Comparison of ENCODE assay signal across 12 mouse cellular contexts in the genomic region with DNA sequence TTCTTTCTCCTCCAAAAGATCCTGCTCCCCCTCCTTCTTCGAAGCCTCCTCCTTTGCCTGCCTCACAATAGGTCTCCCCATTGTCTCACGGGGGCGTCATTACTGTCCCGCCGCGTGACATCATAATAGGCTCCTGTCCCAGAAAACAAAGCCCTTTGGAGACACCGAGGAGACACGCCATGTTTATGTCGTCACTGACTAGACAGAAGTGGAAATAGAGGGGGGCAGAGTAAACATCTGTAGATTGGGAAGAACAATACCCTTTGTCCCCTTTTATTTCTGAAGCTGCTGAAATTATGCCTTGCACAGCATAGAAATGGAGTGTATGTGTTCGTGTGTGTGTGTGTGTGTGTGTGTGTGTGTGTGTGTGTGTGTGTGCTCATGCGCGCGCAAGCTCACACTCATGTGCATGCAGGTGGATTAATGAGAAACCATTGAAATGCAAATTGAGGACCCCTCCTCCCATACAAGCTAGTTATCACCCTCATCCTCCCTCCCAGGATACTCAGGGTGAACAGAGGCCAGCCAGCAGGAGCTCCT.
DNase-seq lines count a peak whose midpoint lies in the region; ATAC-seq and TF ChIP-seq lines count a peak whose summit lies in the region.
"Had no signal": no experiment of that assay in that cellular context is flagged by ENCODE, and none has a peak within 500 bp of the region (broad histone marks: within the 10 kb centered on the region; RNA-seq: fewer than 3 reads in every experiment).

No protein-coding gene starts in this region.

- H3K4me2 ChIP-seq in embryonic facial prominence, embryonic 14.5 days (ENCODE audit: low read depth, low read length), result 0 out of 2 replicates have a peak overlapping the region, but pooled peaks have one; percentile 12
- peak overlapping the region; percentile 35 for H3K4me2 ChIP-seq in hindbrain, postnatal 0 days (ENCODE audit: low read depth, low read length)

- no peaks in the 10 kb centered on the region for H3K9me3 ChIP-seq in embryonic facial prominence, embryonic 14.5 days (ENCODE audit: control insufficient read depth, low read length)
- H3K9me3 ChIP-seq in hindbrain, postnatal 0 days (ENCODE audit: low read length), result no peaks in the 10 kb centered on the region

- no peak for TF ChIP-seq POLR2A in olfactory bulb, adult 2 months (IDR thresholded peaks at IDR 0.05; ENCODE audit: insufficient read depth, low read depth, low read length)
- TF ChIP-seq POLR2A in heart, adult 2 months (IDR thresholded peaks at IDR 0.05; ENCODE audit: insufficient read depth, low read depth, low read length), result no peak

- no peaks in the 10 kb centered on the region for H3K36me3 ChIP-seq in embryonic facial prominence, embryonic 14.5 days (ENCODE audit: control insufficient read depth, insufficient read depth, low read length)
- H3K36me3 ChIP-seq in hindbrain, postnatal 0 days (ENCODE audit: insufficient read depth, low read length), result no peaks in the 10 kb centered on the region
- H3K36me3 ChIP-seq in heart, adult 2 months (ENCODE audit: control insufficient read depth, insufficient read depth, low read length), result no peaks in the 10 kb centered on the region

- H3K27ac ChIP-seq in left cerebral cortex, adult 2 months, result peak overlapping the region; percentile 63
- H3K27ac ChIP-seq in embryonic facial prominence, embryonic 14.5 days (replicated peaks; ENCODE audit: low read depth, low read length), result no peak overlapping the region
- H3K27ac ChIP-seq in hindbrain, postnatal 0 days, result peak overlapping the region; percentile 59; the same call in 1 of the 2 replicates
- peak overlapping the region; percentile 98 for H3K27ac ChIP-seq in olfactory bulb, adult 2 months (ENCODE audit: insufficient read depth, low read depth, low read length)
- H3K27ac ChIP-seq in heart, adult 2 months, result no peak overlapping the region
- H3K27ac ChIP-seq: liver, embryonic 14.5 days had no signal

- intact Hi-C loops in left cerebral cortex, adult 2 months (cut with DNase I), result no loop called here
- intact Hi-C loops in left cerebral cortex, postnatal 10 days (cut with DNase I), result no loop called here
- intact Hi-C loops in heart, adult 2 months (cut with DNase I), result no loop called here

- whole genome bisulfite sequencing in embryonic facial prominence, embryonic 14.5 days, result 22% methylated on average over 13 of the region's 13 CpGs
- 6% methylated on average over 13 of the region's 13 CpGs for WGBS in hindbrain, postnatal 0 days
- WGBS in olfactory bulb, adult 2 months, result 4% methylated on average over 13 of the region's 13 CpGs
- 6% methylated on average over 13 of the region's 13 CpGs for WGBS in heart, adult 2 months

- TF ChIP-seq EP300 in heart, adult 2 months (IDR thresholded peaks at IDR 0.05; ENCODE audit: insufficient read depth, low read depth, low read length), result no peak

- ATAC-seq in embryonic facial prominence, embryonic 14.5 days (ENCODE audit: low read depth), result peak; percentile 63; the same call in 1 of the 2 replicates
- peak; percentile 65 for ATAC-seq in hindbrain, postnatal 0 days

- peak in 1 of 2 experiments; percentile 31 for DNase-seq in left cerebral cortex, adult 2 months (ENCODE audit: extremely low spot score in 1 of 2, low spot score in 2 of 2)
- no peak for DNase-seq in left cerebral cortex, postnatal 10 days (ENCODE audit: extremely low spot score in 1 of 2, low spot score in 2 of 2)
- peak; percentile 17 for DNase-seq in embryonic facial prominence, embryonic 14.5 days (ENCODE audit: low spot score)
- DNase-seq in hindbrain, postnatal 0 days (ENCODE audit: low spot score), result peak; percentile 62
- no peak for DNase-seq in adrenal gland, adult (ENCODE audit: inconsistent age in 2 of 2, low spot score in 1 of 2)
- no peak for DNase-seq in yolk sac, embryonic 10.5 days (ENCODE audit: low spot score)
- DNase-seq in heart, adult 2 months, result no peak
- DNase-seq: adrenal gland, adult 2 months; gastrocnemius, postnatal 10 days; heart, postnatal 36 days had no signal

- no peaks in the 10 kb centered on the region for H3K4me1 ChIP-seq in embryonic facial prominence, embryonic 14.5 days (ENCODE audit: control insufficient read depth, insufficient read depth, low read length)
- H3K4me1 ChIP-seq in hindbrain, postnatal 0 days (ENCODE audit: insufficient read depth, low read length), result no peaks in the 10 kb centered on the region
- H3K4me1 ChIP-seq in olfactory bulb, adult 2 months (ENCODE audit: control insufficient read depth, insufficient read depth, low read length), result peaks cover 33% of the 10 kb centered on the region
- no peaks in the 10 kb centered on the region for H3K4me1 ChIP-seq in heart, adult 2 months (ENCODE audit: control insufficient read depth, insufficient read depth, low read length)

- no peak overlapping the region for H3K9ac ChIP-seq in embryonic facial prominence, embryonic 14.5 days (ENCODE audit: low read depth, low read length)
- no peak overlapping the region for H3K9ac ChIP-seq in hindbrain, postnatal 0 days (replicated peaks; ENCODE audit: low read length)
- no peak overlapping the region for H3K9ac ChIP-seq in heart, adult 2 months (ENCODE audit: low read depth, low read length)
- H3K9ac ChIP-seq: liver, embryonic 14.5 days had no signal

- 0 out of 2 replicates have a peak overlapping the region, but pooled peaks have one; percentile 7 for H3K4me3 ChIP-seq in left cerebral cortex, adult 2 months
- H3K4me3 ChIP-seq in embryonic facial prominence, embryonic 14.5 days (ENCODE audit: low read depth, low read length), result no peak overlapping the region
- no peak overlapping the region for H3K4me3 ChIP-seq in hindbrain, postnatal 0 days (ENCODE audit: low read length)
- H3K4me3 ChIP-seq in olfactory bulb, adult 2 months (ENCODE audit: insufficient read depth, low read depth, low read length), result peak overlapping the region; percentile 29
- no peak overlapping the region for H3K4me3 ChIP-seq in heart, adult 2 months

- peaks cover 24% of the 10 kb centered on the region for H3K27me3 ChIP-seq in embryonic facial prominence, embryonic 14.5 days (replicated peaks; ENCODE audit: control insufficient read depth, insufficient read depth, low read length)
- 0 out of 2 replicates have a peak, but pooled peaks cover 3% of the 10 kb centered on the region for H3K27me3 ChIP-seq in hindbrain, postnatal 0 days (ENCODE audit: insufficient read depth, low read length)
- peaks cover 3% of the 10 kb centered on the region; the same call in 1 of the 2 replicates for H3K27me3 ChIP-seq in heart, adult 2 months (ENCODE audit: control insufficient read depth, insufficient read depth, low read length)

- no peak for TF ChIP-seq CTCF in left cerebral cortex, adult 2 months (IDR thresholded peaks at IDR 0.05)
- TF ChIP-seq CTCF in hindbrain, postnatal 0 days (IDR thresholded peaks at IDR 0.05; ENCODE audit: low read depth), result no peak
- no peak for TF ChIP-seq CTCF in olfactory bulb, adult 2 months (IDR thresholded peaks at IDR 0.05; ENCODE audit: insufficient read depth, low read depth, low read length)
- no peak for TF ChIP-seq CTCF in heart, adult 2 months (IDR thresholded peaks at IDR 0.05)

- no peaks in the 10 kb centered on the region for H3K79me2 ChIP-seq in heart, adult 2 months (replicated peaks; ENCODE audit: control insufficient read depth, insufficient read depth, low read length)

Comparison
In these comparisons a context has a peak if more than half of its experiments do, and no peak if none do; other contexts are left out.
1. DNase-seq: peak in embryonic facial prominence, embryonic 14.5 days (single experiment) and hindbrain, postnatal 0 days (single experiment); none in left cerebral cortex, postnatal 10 days (0 of 2), adrenal gland, adult (0 of 2), yolk sac, embryonic 10.5 days (single experiment) and heart, adult 2 months (0 of 2).
2. H3K27ac ChIP-seq: peak in left cerebral cortex, adult 2 months (single experiment), hindbrain, postnatal 0 days (single experiment) and olfactory bulb, adult 2 months (single experiment); none in embryonic facial prominence, embryonic 14.5 days (single experiment) and heart, adult 2 months (single experiment).
3. H3K4me3 ChIP-seq: peak in left cerebral cortex, adult 2 months (single experiment) and olfactory bulb, adult 2 months (single experiment); none in embryonic facial prominence, embryonic 14.5 days (single experiment), hindbrain, postnatal 0 days (single experiment) and heart, adult 2 months (single experiment).